Mouse (Mus musculus) liver, adult 2 months (tissue): ENCODE measurements around the gene Ctsd.

Experiments used
- CTCF ChIP-seq: fragments of 200-500 bp; IDR thresholded peaks from 2 replicates; pipeline ENCODE4 v1.5.1; 2011; ENCODE audit warnings: low read depth, low read length, control low read depth
- POLR2A ChIP-seq: fragments of 200-500 bp; IDR thresholded peaks from 2 replicates; pipeline ENCODE4 v1.6.1; 2011; ENCODE audit warnings: low read length, control low read depth; ENCODE audit not compliant: insufficient read depth; ENCODE audit errors: extremely low read depth

DNA sequence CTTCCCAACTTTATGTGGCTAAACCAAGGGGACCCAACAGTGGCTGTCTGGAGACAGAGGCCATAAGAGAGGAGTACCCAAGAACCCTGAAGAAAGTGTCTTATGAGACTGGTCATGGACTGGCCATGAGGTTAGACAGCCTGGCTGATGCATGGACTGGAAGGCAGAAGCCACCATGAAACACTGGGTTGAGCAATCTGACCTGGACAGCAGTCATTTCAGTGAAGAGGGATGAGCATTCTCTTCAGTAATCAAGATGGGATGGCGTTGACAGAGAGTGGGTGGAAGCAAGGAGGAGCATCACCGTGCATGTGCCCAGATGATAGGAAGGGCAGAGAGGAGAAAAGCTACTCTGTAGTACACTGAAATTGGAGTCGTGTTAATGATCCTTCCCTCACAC, 3.3 kb upstream of the Ctsd start:
- TF ChIP-seq CTCF (no peak), POLR2A (no peak)
